Mouse (Mus musculus) heart, embryonic 14.5 days (tissue): ENCODE data around the gene Ltc4s. TPM values are rescaled to one million over a fixed set of nuclear protein-coding genes. Genes with fewer than 3 reads are reported as not detected.

Experiments
- ATAC-seq: fragments of 200-750 bp; cut with Nextera tagmentation; 2 replicates; pipeline ENCODE4 v1.8.0; 2017; ENCODE audit warnings: low read depth, moderate TSS enrichment; ENCODE audit not compliant: insufficient number of reproducible peaks, insufficient read depth, low FRiP score
- H3K27ac ChIP-seq, 2 experiments: fragments of 200-500 bp in 1 of 2; fragments of 300-500 bp in 1 of 2; sonication (generic) in 1 of 2; replicated peaks in 1 of 2; 2 replicates each; pipeline ENCODE4 v1.5.1; 2012 to 2014; ENCODE audit warnings: low read depth in 2 of 2, low read length in 2 of 2, control low read depth in 1 of 2, mild to moderate bottlenecking in 1 of 2, mixed read lengths in 1 of 2; ENCODE audit not compliant: control insufficient read depth in 1 of 2, insufficient read depth in 1 of 2
- H3K27me3 ChIP-seq: fragments of 300-500 bp; sonication (generic); 2 replicates; pipeline ENCODE4 v1.6.1; 2014; ENCODE audit warnings: mild to moderate bottlenecking, low read length, control low read depth; ENCODE audit not compliant: control insufficient read depth, insufficient read depth
- H3K36me3 ChIP-seq: fragments of 300-500 bp; sonication (generic); 2 replicates; pipeline ENCODE4 v1.6.1; 2014; ENCODE audit warnings: mild to moderate bottlenecking, control low read depth, low read length, mixed read lengths; ENCODE audit not compliant: control insufficient read depth, insufficient read depth
- H3K4me1 ChIP-seq, 2 experiments: fragments of 200-500 bp in 1 of 2; fragments of 300-500 bp in 1 of 2; sonication (generic) in 1 of 2; 2 replicates each; pipeline ENCODE4 v1.6.1; 2012 to 2014; ENCODE audit warnings: low read length in 2 of 2, control low read depth in 1 of 2, mixed read lengths in 1 of 2; ENCODE audit not compliant: control insufficient read depth in 2 of 2, insufficient read depth in 2 of 2
- H3K4me2 ChIP-seq: fragments of 300-500 bp; sonication (generic); 2 replicates; pipeline ENCODE4 v1.6.1; 2014; ENCODE audit warnings: mild to moderate bottlenecking, low read length
- H3K4me3 ChIP-seq, 2 experiments: fragments of 200-500 bp in 1 of 2; fragments of 300-500 bp in 1 of 2; sonication (generic) in 1 of 2; 2 replicates each; pipeline ENCODE4 v1.5.1; 2012 to 2014; ENCODE audit warnings: low read length in 2 of 2, mild to moderate bottlenecking in 2 of 2, control low read depth in 1 of 2, low read depth in 1 of 2, moderate library complexity in 1 of 2; ENCODE audit not compliant: control insufficient read depth in 1 of 2, insufficient read depth in 1 of 2
- H3K9ac ChIP-seq: fragments of 300-500 bp; sonication (generic); 2 replicates; pipeline ENCODE4 v1.6.1; 2014; ENCODE audit warnings: mild to moderate bottlenecking, low read length
- H3K9me3 ChIP-seq: fragments of 300-500 bp; sonication (generic); 2 replicates; pipeline ENCODE4 v1.6.1; 2016; ENCODE audit warnings: low read length, control low read depth; ENCODE audit not compliant: control insufficient read depth
- WGBS: fragments of 180-500 bp; shearing (Covaris S2); extraction: QIAGEN DNeasy Blood & Tissue Kit; methylation state at CpG from one replicate; pipeline ENCODE4 v1.1.7; 2014; 5-methylcytosine and 5-hydroxymethylcytosine counted together
- polyA plus RNA-seq: library from polyadenylated mRNA; unstranded; fragments of >200 nt; fragmentation: Nextera tagmentation; extraction: Ambion mirVana; gene quantifications from 2 replicates; pipeline ENCODE4 v1.2.1, GENCODE M21; 2014

Ltc4s gene
- 1.8 and 1.9 TPM in 2 replicates for polyA plus RNA-seq

DNA sequence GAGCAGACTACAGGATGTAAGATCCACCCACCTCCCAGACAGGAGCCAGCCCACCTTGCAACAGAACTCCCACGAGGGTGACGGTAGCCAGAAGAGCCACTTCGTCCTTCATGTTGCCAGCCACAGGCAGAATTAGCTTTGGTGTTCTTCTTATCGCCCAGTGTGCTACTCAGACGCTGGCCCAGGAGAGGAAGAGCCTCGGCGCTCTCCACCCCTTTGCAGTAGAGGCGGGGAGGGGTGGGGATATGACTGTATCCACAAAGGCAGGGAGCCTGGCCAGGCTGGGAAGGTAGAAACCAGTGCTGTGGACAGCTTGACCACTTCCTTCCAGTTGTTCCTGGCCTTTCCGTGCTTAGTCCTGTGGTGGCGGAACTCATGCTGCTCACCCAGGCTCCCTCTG is at the start of gene Ltc4s:
TSS of gene Ltc4s (minus strand) at position 293 of the 400 bp plus-strand sequence.
- peak within 1 kb of the TSS; percentile 94 for H3K4me2 ChIP-seq
- no peak within 1 kb of the TSS for H3K9ac ChIP-seq
- WGBS, result 28% methylated on average over 10 of the region's 10 CpGs
- H3K4me1 ChIP-seq, result peaks cover 14 to 17% of the 10 kb centered on the region in 2 experiments; a peak in 3 of 4 replicates
- H3K27me3 ChIP-seq, result peaks cover 24% of the 10 kb centered on the region
- H3K27ac ChIP-seq, result no peak within 1 kb of the TSS
- H3K4me3 ChIP-seq, result peak within 1 kb of the TSS in 1 of 2 experiments; percentile 61; a peak in 2 of 4 replicates
- H3K9me3 ChIP-seq, result no peaks in the 10 kb centered on the region
- H3K36me3 ChIP-seq, result peaks cover 21% of the 10 kb centered on the region
- no peak for ATAC-seq

DNA sequence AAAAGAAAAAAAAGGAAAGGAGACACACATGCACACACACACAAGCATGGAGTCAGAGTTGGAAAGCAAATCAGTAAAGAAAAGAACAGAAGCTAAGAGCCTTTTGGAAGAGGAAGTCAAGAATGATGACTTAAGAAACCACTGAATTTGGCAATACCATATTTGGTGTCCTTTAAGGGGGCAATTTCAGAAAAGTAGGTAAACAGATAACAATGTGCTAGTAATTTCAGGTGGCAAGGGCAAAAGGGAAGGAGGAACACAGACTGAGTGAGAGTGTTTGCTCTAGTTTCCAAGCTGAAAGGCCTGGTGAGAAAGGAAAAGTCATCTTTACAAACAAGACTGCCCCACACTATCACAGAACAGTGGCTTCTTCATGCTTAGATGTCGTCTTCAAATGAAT is 48.0 kb upstream of the Ltc4s start:
- 78% methylated on average over 1 of the region's 1 CpGs for WGBS

DNA sequence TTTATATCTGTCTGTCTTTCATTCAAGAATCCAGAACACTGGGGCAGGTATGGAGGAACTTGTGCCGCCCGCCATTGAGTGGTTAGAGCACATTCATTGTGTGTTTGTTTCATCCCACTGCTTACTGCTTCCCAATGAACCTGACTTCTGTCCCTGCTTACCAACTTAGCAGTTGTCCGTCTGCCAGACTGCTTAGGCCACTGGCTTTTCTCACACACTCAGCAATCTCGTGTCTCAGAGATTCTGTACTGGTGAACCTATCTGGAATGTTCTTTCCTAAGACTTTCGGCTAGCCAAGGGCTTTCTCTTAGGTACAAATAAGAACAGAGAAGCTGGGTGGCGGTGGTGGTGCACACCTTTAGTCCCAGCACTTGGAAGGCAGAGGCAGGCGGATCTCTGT is 47.3 kb upstream of the Ltc4s start:
- Histone ChIP-seq H3K9me3 (no peaks in the 10 kb centered on the region), H3K27me3 (no peaks in the 10 kb centered on the region), H3K4me3 (no peak overlapping the region), H3K27ac (no peak overlapping the region), H3K36me3 (peaks cover 53% of the 10 kb centered on the region), H3K4me1 (peaks cover 4 to 15% of the 10 kb centered on the region in 2 experiments), H3K4me2 (no peak overlapping the region), H3K9ac (no peak overlapping the region)
- ATAC-seq, result no peak
- WGBS, result 86% methylated on average over 7 of the region's 7 CpGs

More for the DNA sequence above, 48.0 kb upstream of the Ltc4s start:
- H3K9ac ChIP-seq, result no peak overlapping the region
- H3K27me3 ChIP-seq, result no peaks in the 10 kb centered on the region
- no peak overlapping the region for H3K4me3 ChIP-seq
- no peak for ATAC-seq
- peaks cover 47% of the 10 kb centered on the region for H3K36me3 ChIP-seq
- H3K4me1 ChIP-seq, result peaks cover 4 to 15% of the 10 kb centered on the region in 2 experiments
- H3K27ac ChIP-seq, result no peak overlapping the region
- H3K4me2 ChIP-seq, result no peak overlapping the region
- no peaks in the 10 kb centered on the region for H3K9me3 ChIP-seq

DNA sequence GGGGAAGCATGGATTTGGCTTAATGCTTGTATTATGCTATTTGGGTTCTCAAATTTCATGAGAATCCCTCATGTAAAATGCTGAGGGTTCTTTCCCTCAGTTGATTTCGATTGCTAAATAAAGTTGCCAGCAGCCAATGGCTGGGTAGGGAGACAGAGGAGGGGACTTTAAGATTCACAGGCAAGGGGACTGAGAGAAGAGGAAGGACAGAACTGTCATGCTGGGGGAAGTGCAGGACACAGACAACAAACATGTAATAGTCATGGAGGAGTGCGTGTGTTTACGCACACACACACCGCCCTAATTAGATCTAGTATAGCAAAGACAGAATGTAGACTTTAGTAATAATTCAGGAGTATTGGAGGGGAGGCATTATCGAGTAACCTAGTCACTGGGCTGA is 46.8 kb upstream of the Ltc4s start:
- Histone ChIP-seq H3K4me1 (peaks cover 1 to 12% of the 10 kb centered on the region in 2 experiments; a peak in 3 of 4 replicates), H3K9me3 (no peaks in the 10 kb centered on the region), H3K36me3 (peaks cover 56% of the 10 kb centered on the region), H3K4me2 (no peak overlapping the region), H3K27me3 (no peaks in the 10 kb centered on the region), H3K9ac (no peak overlapping the region), H3K4me3 (no peak overlapping the region), H3K27ac (no peak overlapping the region)
- WGBS, result 96% methylated on average over 5 of the region's 5 CpGs
- ATAC-seq, result no peak

DNA sequence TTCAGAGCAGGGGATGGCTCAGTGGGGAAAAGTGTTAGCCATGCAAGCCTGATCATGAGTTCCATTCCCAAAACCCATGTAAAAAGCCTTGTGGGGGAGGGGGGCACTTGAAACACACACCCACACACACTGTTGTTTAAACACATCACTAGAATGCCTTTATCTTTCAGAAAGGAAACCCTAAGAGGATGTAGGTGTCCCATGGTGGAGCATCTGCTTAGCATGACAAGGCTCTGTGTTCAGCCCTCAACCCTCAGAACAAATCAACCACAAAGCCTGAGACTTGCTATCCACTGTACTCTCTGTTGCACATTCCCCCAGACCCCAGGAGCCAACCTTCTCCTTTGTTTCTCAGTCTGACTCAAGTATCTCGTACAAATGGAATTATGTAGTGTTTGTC is 41.6 kb upstream of the Ltc4s start:
- Histone ChIP-seq H3K4me1 (peaks cover 8 to 18% of the 10 kb centered on the region in 2 experiments), H3K9ac (no peak overlapping the region), H3K36me3 (peaks cover 19% of the 10 kb centered on the region), H3K27ac (no peak overlapping the region), H3K4me3 (no peak overlapping the region), H3K4me2 (no peak overlapping the region), H3K9me3 (no peaks in the 10 kb centered on the region), H3K27me3 (no peaks in the 10 kb centered on the region)
- WGBS, result 77% methylated on average over 1 of the region's 1 CpGs
- ATAC-seq, result no peak

DNA sequence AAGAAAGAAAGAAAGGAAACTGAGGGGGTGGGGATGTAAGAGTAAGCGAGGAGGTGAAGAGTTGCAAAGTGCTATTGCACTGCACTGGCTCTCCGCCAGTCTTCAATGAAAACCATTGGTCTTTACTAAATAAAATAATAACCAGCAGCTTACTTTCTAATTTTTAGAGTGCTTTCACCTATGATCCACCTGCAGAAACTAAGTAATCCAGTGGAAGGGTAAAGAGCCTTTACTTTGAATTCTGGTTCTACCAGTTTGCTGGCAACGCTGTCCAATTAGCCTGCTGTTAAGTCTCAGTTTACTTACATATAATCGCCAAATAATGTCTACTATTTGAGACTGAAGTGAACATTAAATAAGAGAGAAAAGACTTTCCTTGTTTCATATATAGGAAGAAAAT is 40.6 kb upstream of the Ltc4s start:
- H3K4me1 ChIP-seq, result peaks cover 12 to 28% of the 10 kb centered on the region in 2 experiments
- WGBS, result 86% methylated on average over 4 of the region's 4 CpGs
- H3K27me3 ChIP-seq, result no peaks in the 10 kb centered on the region
- no peak overlapping the region for H3K4me2 ChIP-seq
- no peak overlapping the region for H3K9ac ChIP-seq
- peaks cover 19% of the 10 kb centered on the region for H3K36me3 ChIP-seq
- no peaks in the 10 kb centered on the region for H3K9me3 ChIP-seq
- no peak overlapping the region for H3K4me3 ChIP-seq
- ATAC-seq, result no peak
- no peak overlapping the region for H3K27ac ChIP-seq

DNA sequence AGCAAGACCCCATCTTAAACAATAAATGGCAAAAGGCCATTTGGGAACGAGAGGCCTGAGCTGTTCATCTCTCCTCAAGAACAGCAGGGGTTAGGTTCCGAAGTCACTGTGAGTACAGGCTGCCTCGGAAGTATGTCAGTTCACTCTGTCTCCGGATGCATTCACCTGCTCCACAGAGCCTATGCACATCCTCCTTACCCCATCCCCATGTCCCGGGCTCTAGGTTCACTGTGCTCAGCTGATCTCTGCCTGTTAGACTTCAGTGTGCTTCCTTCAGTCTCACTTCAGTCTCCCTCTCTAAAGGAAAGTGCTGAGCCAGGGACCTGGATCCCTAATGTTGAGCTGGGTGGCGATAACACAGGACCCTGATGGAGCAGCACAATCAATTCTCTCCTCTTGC is 39.3 kb upstream of the Ltc4s start:
- Histone ChIP-seq H3K27ac (no peak overlapping the region), H3K4me1 (peaks cover 12 to 31% of the 10 kb centered on the region in 2 experiments), H3K9me3 (no peaks in the 10 kb centered on the region), H3K27me3 (no peaks in the 10 kb centered on the region), H3K36me3 (peaks cover 19% of the 10 kb centered on the region), H3K4me3 (no peak overlapping the region), H3K9ac (no peak overlapping the region), H3K4me2 (no peak overlapping the region)
- whole genome bisulfite sequencing, result 95% methylated on average over 6 of the region's 6 CpGs
- ATAC-seq, result no peak

DNA sequence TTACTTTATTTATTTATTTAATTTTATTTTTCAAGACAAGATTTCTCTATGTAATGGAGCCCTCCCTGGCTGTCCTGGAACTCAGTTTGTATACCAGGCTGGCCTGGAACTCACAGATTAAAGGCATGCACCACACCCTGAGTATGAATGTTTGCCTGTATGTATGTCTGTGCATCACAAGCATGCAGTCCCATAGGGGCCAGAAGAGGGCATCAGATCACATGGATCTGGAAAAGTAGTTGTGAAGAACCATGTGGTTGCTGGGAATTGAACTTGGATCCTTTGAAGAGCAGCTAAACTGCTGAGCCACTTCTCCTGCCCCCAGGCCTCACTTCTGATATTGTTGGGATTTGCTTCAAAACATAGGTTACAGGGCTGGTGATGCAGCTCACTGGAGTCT is 38.6 kb upstream of the Ltc4s start:
- H3K9me3 ChIP-seq, result no peaks in the 10 kb centered on the region
- H3K4me1 ChIP-seq, result peaks cover 12 to 38% of the 10 kb centered on the region in 2 experiments
- no peak for ATAC-seq

More for the DNA sequence above, 38.6 kb upstream of the Ltc4s start:
- peaks cover 19% of the 10 kb centered on the region for H3K36me3 ChIP-seq
- no peaks in the 10 kb centered on the region for H3K27me3 ChIP-seq
- no peak overlapping the region for H3K4me3 ChIP-seq
- no peak overlapping the region for H3K27ac ChIP-seq
- no peak overlapping the region for H3K9ac ChIP-seq
- no peak overlapping the region for H3K4me2 ChIP-seq
